Mouse (Mus musculus) kidney, embryonic 14.5 days (tissue): ENCODE measurements around the gene Tbc1d4. TPM values are rescaled to one million over a fixed set of nuclear protein-coding genes. Genes with fewer than 3 reads are reported as not detected.

Source experiments
- ATAC-seq: fragments of 200-750 bp; cut with Nextera tagmentation; 2 replicates; pipeline ENCODE4 v1.8.0; 2017; ENCODE audit warnings: moderate number of reproducible peaks, mild to moderate bottlenecking, moderate TSS enrichment, moderate library complexity; ENCODE audit not compliant: low FRiP score, low TSS enrichment
- H3K27ac ChIP-seq: fragments of 300-500 bp; sonication (generic); 2 replicates; pipeline ENCODE4 v1.5.1; 2014; ENCODE audit warnings: low read depth, mild to moderate bottlenecking, low read length, moderate library complexity, mixed read lengths
- H3K27me3 ChIP-seq: fragments of 300-500 bp; sonication (generic); 2 replicates; pipeline ENCODE4 v1.6.1; 2014; ENCODE audit warnings: mild to moderate bottlenecking, low read length; ENCODE audit not compliant: control insufficient read depth, insufficient read depth
- H3K36me3 ChIP-seq: fragments of 300-500 bp; sonication (generic); 2 replicates; pipeline ENCODE4 v1.6.1; 2014; ENCODE audit warnings: low read length, mixed read lengths; ENCODE audit not compliant: control insufficient read depth, insufficient read depth
- H3K4me1 ChIP-seq: fragments of 300-500 bp; sonication (generic); 2 replicates; pipeline ENCODE4 v1.6.1; 2014; ENCODE audit warnings: low read length, mixed read lengths; ENCODE audit not compliant: control insufficient read depth, insufficient read depth
- H3K4me2 ChIP-seq: fragments of 300-500 bp; sonication (generic); replicated peaks from 2 replicates; pipeline ENCODE4 v1.6.1; 2014; ENCODE audit warnings: low read depth, mild to moderate bottlenecking, low read length
- H3K4me3 ChIP-seq: fragments of 300-500 bp; sonication (generic); 2 replicates; pipeline ENCODE4 v1.5.1; 2014; ENCODE audit warnings: mild to moderate bottlenecking, low read length
- H3K9ac ChIP-seq: fragments of 300-500 bp; sonication (generic); 2 replicates; pipeline ENCODE4 v1.6.1; 2014; ENCODE audit warnings: low read depth, mild to moderate bottlenecking, low read length, moderate library complexity
- H3K9me3 ChIP-seq: fragments of 300-500 bp; sonication (generic); 2 replicates; pipeline ENCODE4 v1.6.1; 2016; ENCODE audit warnings: low read length; ENCODE audit not compliant: control insufficient read depth
- WGBS: fragments of 180-500 bp; shearing (Covaris S2); extraction: QIAGEN DNeasy Blood & Tissue Kit; methylation state at CpG from one replicate; pipeline ENCODE4 v1.1.7; 2014; 5-methylcytosine and 5-hydroxymethylcytosine counted together
- polyA plus RNA-seq: library from polyadenylated mRNA; unstranded; fragments of >200 nt; fragmentation: Nextera tagmentation; extraction: Ambion mirVana; gene quantifications from 2 replicates; pipeline ENCODE4 v1.2.1, GENCODE M21; 2014

Tbc1d4 gene
- 12.4 and 16.8 TPM in 2 replicates for polyA plus RNA-seq

DNA sequence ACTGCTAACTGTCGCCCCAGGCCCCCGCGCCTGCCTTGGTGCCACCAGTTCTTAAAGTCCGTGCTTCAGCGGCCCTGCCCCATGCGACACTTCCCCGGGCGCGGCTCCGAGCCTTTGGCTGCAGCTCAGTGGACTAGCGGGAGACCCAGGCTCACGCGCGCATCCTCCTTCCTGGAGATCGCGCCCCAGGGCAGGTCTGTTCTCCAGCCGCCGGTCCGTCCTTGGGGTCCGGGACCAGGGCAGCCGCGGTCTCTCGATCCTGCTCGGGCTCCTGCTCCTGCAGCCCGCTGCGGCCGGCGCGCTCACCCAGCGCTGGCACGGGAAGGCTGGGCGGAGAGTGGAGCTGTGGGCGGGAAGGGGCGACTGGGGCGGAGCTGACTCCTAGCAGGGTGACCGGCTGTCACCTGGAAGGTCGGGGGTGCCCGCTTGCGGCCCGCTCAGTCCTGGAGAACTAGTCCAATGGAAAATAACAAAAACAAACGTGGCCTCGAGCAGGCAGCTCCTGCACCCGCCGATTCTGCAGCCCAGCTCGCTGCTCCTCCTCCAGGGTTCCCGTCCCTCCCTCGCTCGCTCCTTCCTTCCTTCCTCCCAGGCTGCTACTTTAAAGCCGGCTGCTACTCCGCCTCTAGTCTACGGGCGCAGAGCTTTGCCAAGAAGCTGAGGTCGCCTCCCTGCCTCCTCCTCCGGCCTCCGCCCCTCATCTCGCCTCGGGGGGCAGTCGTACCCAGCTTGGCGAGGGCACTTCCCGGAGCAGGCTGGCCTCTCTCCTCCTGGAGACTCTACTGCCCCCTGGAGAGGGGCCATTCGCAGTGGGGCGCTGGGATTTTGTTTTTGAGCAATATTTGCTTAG, at the start of gene Tbc1d4:
Gene Tbc1d4, minus strand, starts transcription at position 673 of the 850 bp plus-strand sequence.
- Histone ChIP-seq H3K27ac (peak within 1 kb of the TSS; percentile 78), H3K27me3 (no peaks in the 10 kb centered on the region), H3K4me3 (peak within 1 kb of the TSS; percentile 78), H3K4me1 (0 out of 2 replicates have a peak, but pooled peaks cover 7% of the 10 kb centered on the region), H3K36me3 (no peaks in the 10 kb centered on the region), H3K9me3 (no peaks in the 10 kb centered on the region), H3K4me2 (peak within 1 kb of the TSS; percentile 99), H3K9ac (peak within 1 kb of the TSS; percentile 82)
- WGBS, result under 1% methylated on average over 61 of the region's 62 CpGs
- ATAC-seq, result peak; percentile 92

DNA sequence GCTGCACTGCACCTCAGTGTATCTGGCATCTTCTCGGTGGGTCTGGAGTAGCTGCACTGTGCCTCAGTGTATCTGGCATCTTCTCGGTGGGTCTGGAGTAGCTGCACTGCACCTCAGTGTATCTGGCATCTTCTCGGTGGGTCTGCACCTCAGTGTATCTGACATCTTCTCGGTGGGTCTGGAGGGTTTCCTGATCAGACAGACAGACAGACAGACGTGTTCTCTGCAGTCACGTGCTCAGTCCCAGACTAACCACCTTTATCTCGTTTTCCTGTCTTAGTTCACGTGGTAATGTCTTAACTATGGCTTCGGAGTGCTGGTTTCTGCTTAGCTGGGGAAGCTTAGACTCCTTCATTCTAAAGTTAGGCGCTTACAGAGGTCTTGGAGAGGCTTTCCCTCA, 47.3 kb upstream of the Tbc1d4 start:
- no peak overlapping the region for H3K4me3 ChIP-seq
- WGBS, result 87% methylated on average over 10 of the region's 10 CpGs

DNA sequence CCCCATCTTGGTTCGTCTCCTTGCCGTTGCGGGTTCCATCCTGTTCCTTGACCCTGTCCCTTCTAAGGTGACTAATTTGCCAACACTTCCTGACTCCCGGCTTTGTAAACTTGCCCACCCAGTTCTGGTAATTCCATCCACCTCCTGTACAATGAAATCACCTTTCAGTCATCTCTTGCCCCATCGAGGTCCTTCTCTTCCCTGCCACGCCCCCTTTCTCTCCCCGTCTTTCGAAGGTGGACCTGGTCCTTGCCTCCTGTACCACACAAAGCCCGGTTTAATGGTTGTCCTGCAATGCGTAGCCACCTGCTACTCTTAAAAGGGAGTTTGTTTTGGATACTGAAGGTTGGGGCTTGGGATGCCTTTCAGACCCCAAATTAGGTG, 45.5 kb upstream of the Tbc1d4 start:
- whole genome bisulfite sequencing, result under 1% methylated on average over 10 of the region's 10 CpGs
- H3K9me3 ChIP-seq, result no peaks in the 10 kb centered on the region
- peak overlapping the region; percentile 86 for H3K4me2 ChIP-seq
- H3K27me3 ChIP-seq, result no peaks in the 10 kb centered on the region
- no peaks in the 10 kb centered on the region for H3K36me3 ChIP-seq
- H3K4me1 ChIP-seq, result no peaks in the 10 kb centered on the region
- H3K9ac ChIP-seq, result peak overlapping the region; percentile 80
- no peak overlapping the region for H3K27ac ChIP-seq
- H3K4me3 ChIP-seq, result peak overlapping the region; percentile 90
- ATAC-seq, result peak; percentile 30

More for the DNA sequence above, 47.3 kb upstream of the Tbc1d4 start:
- no peak for ATAC-seq
- H3K9ac ChIP-seq, result no peak overlapping the region
- H3K36me3 ChIP-seq, result peaks cover 5% of the 10 kb centered on the region; the same call in 1 of the 2 replicates
- H3K27ac ChIP-seq, result no peak overlapping the region
- no peaks in the 10 kb centered on the region for H3K4me1 ChIP-seq
- no peak overlapping the region for H3K4me2 ChIP-seq
- H3K9me3 ChIP-seq, result no peaks in the 10 kb centered on the region
- no peaks in the 10 kb centered on the region for H3K27me3 ChIP-seq

DNA sequence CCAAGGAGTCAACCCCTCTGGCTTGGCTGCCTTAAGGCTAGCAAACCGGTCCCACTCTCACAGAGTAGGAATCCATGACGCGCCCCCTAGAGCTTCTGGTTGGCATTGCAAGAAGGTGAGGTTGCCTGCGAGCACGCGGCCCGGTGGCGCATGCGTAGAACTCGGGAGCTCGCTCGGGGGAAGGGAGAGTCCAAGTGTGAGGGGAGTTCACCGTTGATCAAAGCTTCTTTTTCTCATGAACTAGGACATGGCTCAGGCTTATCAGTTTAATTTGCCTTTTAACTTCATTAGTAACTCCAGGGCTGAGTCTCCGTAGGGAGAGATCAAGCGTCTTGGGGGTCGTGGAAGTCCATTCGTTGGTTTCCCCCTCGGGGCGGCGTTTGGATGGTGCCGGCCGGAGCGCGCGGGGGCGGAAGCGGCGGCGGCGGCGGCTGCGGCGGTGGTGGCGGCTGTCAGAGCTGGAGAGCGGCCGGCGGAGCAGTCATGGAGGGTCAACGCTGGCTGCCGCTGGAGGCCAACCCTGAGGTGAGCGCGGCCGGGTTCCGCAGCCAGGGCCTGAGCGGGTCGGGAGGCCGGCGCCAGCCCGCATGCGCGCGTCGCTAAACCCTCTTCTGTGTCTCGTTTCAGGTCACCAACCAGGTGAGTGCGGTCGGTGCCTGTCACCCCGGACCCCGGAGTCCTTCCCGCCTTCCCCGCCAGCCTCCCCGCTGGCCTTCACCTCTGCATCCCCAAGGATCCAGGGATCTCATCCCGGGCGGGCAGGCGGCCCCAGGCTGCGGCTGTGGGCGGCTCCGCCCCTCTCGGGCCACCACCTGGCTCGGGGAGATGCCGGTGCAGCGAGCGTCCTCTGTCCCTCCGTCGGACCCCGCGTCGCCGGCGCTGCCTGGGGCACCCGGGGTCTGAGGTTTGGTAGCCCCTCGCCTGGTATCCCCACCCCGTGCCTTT, 44.9 kb upstream of the Tbc1d4 start, which contains the start of gene Uchl3:
Gene Uchl3, plus strand, starts transcription at position 387 of the 945 bp plus-strand sequence.
- Histone ChIP-seq H3K4me2 (peak within 1 kb of the TSS; percentile 86), H3K27me3 (no peaks in the 10 kb centered on the region), H3K9ac (peak within 1 kb of the TSS; percentile 80), H3K4me1 (no peaks in the 10 kb centered on the region), H3K9me3 (no peaks in the 10 kb centered on the region), H3K4me3 (peak within 1 kb of the TSS; percentile 90), H3K36me3 (no peaks in the 10 kb centered on the region), H3K27ac (0 out of 2 replicates have a peak within 1 kb of the TSS, but pooled peaks have one; percentile 25)
- ATAC-seq, result peak; percentile 90
- WGBS, result under 1% methylated on average over 81 of the region's 81 CpGs

DNA sequence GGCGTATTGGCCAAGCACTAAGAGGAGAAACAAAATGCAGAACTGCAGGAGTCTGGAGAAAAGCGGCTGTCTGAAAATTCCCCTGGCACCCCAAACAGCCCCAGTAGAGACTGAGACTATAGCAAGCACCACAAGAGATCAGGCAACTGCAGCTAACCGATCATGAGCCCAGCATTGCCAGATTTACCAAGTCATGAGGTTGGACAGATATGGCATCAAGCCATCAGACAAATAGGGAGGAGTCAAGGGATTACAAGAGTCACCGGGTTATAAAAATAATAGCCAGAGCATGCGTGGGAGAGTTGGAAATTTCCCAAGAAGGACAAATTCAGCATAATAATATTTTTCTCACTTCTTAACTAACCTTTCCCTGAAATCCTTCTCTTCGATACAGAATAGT, 43.6 kb upstream of the Tbc1d4 start:
- ATAC-seq, result no peak
- H3K9ac ChIP-seq, result no peak overlapping the region
- 89% methylated on average over 6 of the region's 6 CpGs for WGBS

DNA sequence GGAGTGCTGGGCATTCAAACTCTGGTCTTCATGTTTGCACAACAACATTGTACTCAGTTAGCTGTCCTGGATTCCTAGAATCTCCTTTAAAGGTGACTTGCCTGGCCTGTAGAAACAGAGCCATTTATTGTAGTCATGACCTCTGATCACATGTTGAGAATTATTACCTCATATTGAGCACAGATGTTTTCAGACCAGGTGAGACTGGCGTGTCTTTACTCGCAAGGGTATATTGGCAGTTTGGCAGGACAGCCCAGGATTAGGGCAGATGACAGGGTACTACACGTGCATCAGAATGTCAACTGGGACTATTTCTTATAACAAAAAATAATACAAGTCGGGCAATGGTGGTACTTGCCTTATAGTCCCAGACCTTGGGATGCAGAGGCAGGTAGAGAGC, 41.6 kb upstream of the Tbc1d4 start:
- Histone ChIP-seq H3K4me1 (no peaks in the 10 kb centered on the region), H3K36me3 (no peaks in the 10 kb centered on the region), H3K9me3 (no peaks in the 10 kb centered on the region), H3K4me3 (no peak overlapping the region), H3K27ac (no peak overlapping the region), H3K27me3 (no peaks in the 10 kb centered on the region), H3K9ac (no peak overlapping the region), H3K4me2 (no peak overlapping the region)
- 91% methylated on average over 4 of the region's 4 CpGs for WGBS
- ATAC-seq, result no peak

More for the DNA sequence above, 43.6 kb upstream of the Tbc1d4 start:
- Histone ChIP-seq H3K4me1 (no peaks in the 10 kb centered on the region), H3K4me3 (no peak overlapping the region), H3K4me2 (no peak overlapping the region), H3K27me3 (no peaks in the 10 kb centered on the region), H3K9me3 (no peaks in the 10 kb centered on the region), H3K36me3 (no peaks in the 10 kb centered on the region), H3K27ac (no peak overlapping the region)

DNA sequence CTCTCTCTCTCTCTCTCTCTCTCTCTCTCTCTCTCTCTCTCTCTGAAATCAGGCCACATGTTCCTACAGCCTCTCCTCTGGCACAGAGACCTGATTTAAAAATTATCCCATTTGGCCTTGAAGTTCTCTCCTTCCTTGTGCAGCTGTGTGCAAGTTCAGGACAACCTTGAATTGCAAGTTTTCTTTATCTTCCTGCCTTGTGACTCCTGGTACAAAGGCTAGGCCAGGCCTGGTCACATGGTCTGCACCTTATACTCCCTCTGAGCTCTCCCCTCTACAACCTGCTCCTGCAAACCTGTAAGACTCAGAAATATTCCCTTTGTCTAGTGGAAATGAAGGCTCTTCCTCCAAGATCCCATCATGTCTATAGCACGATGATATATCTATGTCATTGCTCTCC, 36.0 kb upstream of the Tbc1d4 start:
- H3K9ac ChIP-seq, result no peak overlapping the region
- H3K4me2 ChIP-seq, result no peak overlapping the region
- no peak overlapping the region for H3K4me3 ChIP-seq
- no peaks in the 10 kb centered on the region for H3K27me3 ChIP-seq
- ATAC-seq, result no peak
- 89% methylated on average over 1 of the region's 1 CpGs for WGBS
- no peaks in the 10 kb centered on the region for H3K4me1 ChIP-seq
- no peak overlapping the region for H3K27ac ChIP-seq
- no peaks in the 10 kb centered on the region for H3K36me3 ChIP-seq
- H3K9me3 ChIP-seq, result no peaks in the 10 kb centered on the region

DNA sequence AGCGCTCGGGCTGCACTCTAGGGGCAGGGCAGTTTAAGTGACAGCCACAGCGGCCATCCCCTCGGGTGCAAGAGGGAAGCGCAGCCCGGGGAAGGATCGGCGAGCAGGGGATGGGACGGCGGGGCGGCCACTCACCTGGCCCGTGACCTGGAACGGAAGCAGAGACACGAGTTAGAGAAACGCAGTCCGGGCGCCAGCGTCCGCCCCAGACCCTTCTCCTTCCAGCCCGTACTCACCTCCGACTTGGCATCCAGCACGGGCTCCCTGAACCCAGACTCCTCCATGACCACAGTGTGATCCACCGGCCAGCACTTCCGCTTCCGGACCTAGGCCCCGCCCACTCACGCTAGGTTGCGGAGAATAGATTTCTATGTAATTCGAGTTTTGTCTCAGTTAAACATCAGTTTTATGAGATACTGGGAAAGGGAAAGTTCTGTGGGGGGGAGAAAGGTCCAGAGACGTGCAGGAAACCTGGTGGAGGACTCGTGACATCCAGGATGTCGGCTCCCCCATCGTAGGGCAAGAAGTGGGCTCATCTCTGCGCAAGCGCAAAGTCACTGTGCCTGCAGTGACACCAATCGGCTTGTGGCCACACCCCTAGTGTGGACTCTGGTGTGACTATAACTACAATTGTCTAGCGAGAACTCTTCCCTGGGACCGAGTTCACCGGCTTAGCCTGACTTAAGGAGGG, 31.3 kb upstream of the Tbc1d4 start, which contains the start of gene Commd6:
Gene Commd6, minus strand, starts transcription at position 534 of the 691 bp plus-strand sequence.
- peak within 1 kb of the TSS; percentile 83 for H3K27ac ChIP-seq
- H3K4me3 ChIP-seq, result peak within 1 kb of the TSS; percentile 71
- no peaks in the 10 kb centered on the region for H3K36me3 ChIP-seq
- H3K27me3 ChIP-seq, result no peaks in the 10 kb centered on the region
- H3K4me1 ChIP-seq, result peaks cover 4% of the 10 kb centered on the region; the same call in 1 of the 2 replicates
- peak within 1 kb of the TSS; percentile 84 for H3K4me2 ChIP-seq
- H3K9me3 ChIP-seq, result no peaks in the 10 kb centered on the region
- whole genome bisulfite sequencing, result under 1% methylated on average over 33 of the region's 39 CpGs
- peak; percentile 99 for ATAC-seq
- H3K9ac ChIP-seq, result peak within 1 kb of the TSS; percentile 73
